Mouse (Mus musculus) B cell, adult 2 months (primary cell): Measurements from ENCODE around the gene Stac2.
A peak's percentile ranks its signal among the peaks of the same experiment; 100 is the strongest.

Experiments
- DNase-seq, 2 experiments: peaks; one replicate each; pipeline ENCODE4 v3.0.0; 2022

Gene Stac2

GRCm38 (mm10) chr11:98020710-98021109 lies 32.6 kb downstream of the Stac2 start:
- DNase-seq, result peak in 1 of 2 experiments; percentile 13

- DNase-seq, result no peak
These were observed 33.2 kb downstream of the Stac2 start for GRCm38 (mm10) chr11:98019883-98020610.

GRCm38 (mm10) chr11:98018858-98019641 lies 34.2 kb downstream of the Stac2 start:
- peak; percentile 55 for DNase-seq

GRCm38 (mm10) chr11:98018222-98018621 lies 35.0 kb downstream of the Stac2 start:
- DNase-seq, result no peak

GRCm38 (mm10) chr11:98016824-98017223 lies 36.4 kb downstream of the Stac2 start:
- DNase-seq, result no peak

- DNase-seq, result no peak
These were observed 37.1 kb downstream of the Stac2 start for GRCm38 (mm10) chr11:98016177-98016576.

- no peak for DNase-seq
These were observed 40.4 kb downstream of the Stac2 start for GRCm38 (mm10) chr11:98012831-98013230.

- no peak for DNase-seq
These were observed 41.5 kb downstream of the Stac2 start for GRCm38 (mm10) chr11:98011716-98012115.

- DNase-seq, result no peak
These were observed 45.2 kb downstream of the Stac2 start for GRCm38 (mm10) chr11:98008087-98008486.

GRCm38 (mm10) chr11:98005686-98006085 lies 47.6 kb downstream of the Stac2 start:
- no peak for DNase-seq

- DNase-seq, result no peak
These were observed 48.2 kb downstream of the Stac2 start for GRCm38 (mm10) chr11:98005076-98005475.

GRCm38 (mm10) chr11:98004161-98004560 lies 49.1 kb downstream of the Stac2 start:
- no peak for DNase-seq

GRCm38 (mm10) chr11:98003171-98003671 lies 50.0 kb downstream of the Stac2 start:
- DNase-seq, result peak; percentile 38 to 45

GRCm38 (mm10) chr11:98002627-98003026 lies 50.6 kb downstream of the Stac2 start:
- DNase-seq, result peak; percentile 96

- peak; percentile 36 to 37 for DNase-seq
These were observed 51.3 kb downstream of the Stac2 start for GRCm38 (mm10) chr11:98001986-98002385.

- DNase-seq, result peak; percentile 42 to 46
These were observed 51.9 kb downstream of the Stac2 start for GRCm38 (mm10) chr11:98001351-98001824.

GRCm38 (mm10) chr11:98000378-98001140 lies 52.7 kb downstream of the Stac2 start:
- DNase-seq, result peak; percentile 80 to 84

- peak; percentile 49 to 51 for DNase-seq
These were observed 53.5 kb downstream of the Stac2 start for GRCm38 (mm10) chr11:97999748-98000147.

- DNase-seq, result peak; percentile 76 to 80
These were observed 54.2 kb downstream of the Stac2 start for GRCm38 (mm10) chr11:97998898-97999608.

- DNase-seq, result peak in 1 of 2 experiments; percentile 34
These were observed 55.0 kb downstream of the Stac2 start for GRCm38 (mm10) chr11:97998074-97998793.

GRCm38 (mm10) chr11:97997387-97997960 lies 55.8 kb downstream of the Stac2 start:
- DNase-seq, result no peak
